Mouse (Mus musculus): ENCODE data around the gene Odf4.
A peak's percentile ranks its signal among the peaks of the same experiment; 100 is the strongest.
"Not testable (repeated sequence)": the region's sequence is repeated elsewhere in the genome, so short reads cannot be mapped to it uniquely, and the experiment has no call there.

Odf4 gene

DNA sequence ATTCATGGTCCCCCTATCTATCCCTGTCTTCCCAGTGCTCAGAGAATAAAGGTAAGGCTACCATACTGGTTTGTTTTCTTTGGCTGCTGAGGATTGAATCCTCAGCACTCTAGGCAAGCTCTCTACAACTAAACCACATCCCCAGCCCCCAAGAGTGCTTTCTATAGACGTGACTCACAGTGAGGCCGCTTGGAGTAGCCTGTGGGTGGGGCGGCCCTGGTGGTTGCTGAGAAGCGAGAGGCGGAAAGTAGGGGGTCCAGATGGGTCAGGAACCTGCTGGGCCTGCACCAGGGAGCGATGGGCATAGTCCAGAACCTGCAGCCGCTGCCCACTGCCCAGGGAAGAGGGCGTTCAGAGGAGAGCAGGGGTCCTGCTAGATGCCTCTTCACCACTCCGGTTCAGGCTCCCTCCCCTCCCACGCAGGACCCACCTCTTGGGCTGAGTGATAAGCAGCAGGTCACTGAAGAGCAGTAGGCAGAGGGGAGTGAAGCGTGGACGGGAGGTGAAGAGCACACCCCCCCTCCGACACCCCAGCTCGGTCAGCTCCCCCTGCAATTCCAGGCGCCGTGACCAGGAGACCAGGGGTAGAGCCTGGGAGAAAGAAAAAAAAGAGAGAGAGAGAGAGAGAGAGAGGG, 20.0 kb upstream of the Odf4 start:
- no peak for DNase-seq (ENCODE audit: low spot score)

DNA sequence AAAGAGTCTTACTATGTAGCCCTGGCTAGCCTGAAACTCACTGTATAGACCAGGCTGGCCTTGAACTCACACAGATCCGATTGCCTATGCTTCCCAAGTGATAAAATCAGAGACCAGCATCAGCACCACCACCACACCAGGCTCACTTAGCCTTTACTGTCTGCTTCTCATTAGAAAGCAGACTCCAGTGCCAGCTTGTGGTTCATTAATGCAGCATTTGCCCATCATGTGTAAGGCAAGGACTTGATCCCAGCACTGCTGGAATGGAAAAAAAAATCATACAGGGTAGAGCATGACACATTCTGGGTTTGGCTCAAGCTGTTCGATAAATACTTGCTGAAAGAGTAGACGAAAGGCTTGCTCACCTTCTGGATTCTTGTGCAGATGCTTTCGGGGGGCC, 19.1 kb upstream of the Odf4 start:
- no peak for DNase-seq (ENCODE audit: low spot score)

DNA sequence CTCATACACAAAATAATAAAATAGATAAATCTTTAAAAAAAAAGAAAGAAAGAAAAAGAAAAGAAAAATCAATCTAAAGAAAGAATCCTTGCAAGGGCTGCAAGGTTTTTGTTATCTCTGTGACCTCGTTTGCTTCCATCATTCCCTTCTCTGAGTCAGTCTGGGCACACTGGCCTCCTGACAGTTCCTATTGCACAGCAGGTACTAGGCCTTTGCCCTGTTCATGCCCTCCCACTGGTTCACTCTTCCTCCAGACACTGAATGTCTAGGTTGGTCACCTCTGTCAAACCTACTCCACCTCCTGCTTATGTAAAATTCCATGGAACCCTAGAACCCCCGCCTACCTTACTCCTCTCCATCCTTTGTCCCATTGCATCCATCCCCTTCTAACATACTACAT, 18.4 kb upstream of the Odf4 start:
- DNase-seq (ENCODE audit: low spot score) = no peak

DNA sequence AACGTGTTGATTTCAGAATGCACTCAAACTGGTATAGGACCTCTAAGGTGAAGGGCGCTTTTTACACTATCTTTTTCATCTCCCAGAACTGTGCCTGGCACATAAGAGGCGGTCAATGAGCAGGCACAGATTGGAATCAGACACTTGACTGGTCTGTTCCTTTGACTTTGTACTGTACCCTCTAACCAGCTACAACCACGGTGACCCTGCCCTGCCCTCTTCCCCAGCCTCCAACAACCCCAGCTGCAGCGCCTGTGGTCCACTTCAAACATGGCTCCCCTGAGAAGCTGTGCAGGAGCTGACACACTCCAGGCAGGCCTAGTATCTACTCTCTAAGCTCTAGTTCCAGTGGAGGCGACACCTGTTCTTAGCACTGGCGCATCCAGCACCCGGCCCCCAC, 15.8 kb upstream of the Odf4 start:
- no peak for DNase-seq (ENCODE audit: low spot score)

DNA sequence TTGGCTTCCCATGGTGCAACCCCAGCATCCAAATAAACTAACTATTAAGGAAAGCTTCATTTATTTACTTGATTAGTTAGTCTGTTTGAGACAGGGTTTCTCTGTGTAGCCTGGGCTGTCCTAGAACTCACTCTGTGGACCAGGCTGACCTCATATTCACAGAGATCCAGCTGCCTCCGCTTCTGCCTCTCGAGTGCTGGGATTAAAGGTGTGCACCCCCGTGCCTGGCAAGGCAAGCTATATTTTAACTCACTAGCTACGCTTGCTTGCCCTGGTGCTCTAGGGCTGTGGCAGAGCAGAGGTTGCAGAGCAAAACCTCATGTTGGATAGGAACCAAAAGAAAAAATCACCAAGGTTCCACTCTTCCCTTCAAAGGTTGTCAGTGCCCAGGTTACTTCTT, 13.6 kb upstream of the Odf4 start:
- DNase-seq (ENCODE audit: low spot score) = no peak

DNA sequence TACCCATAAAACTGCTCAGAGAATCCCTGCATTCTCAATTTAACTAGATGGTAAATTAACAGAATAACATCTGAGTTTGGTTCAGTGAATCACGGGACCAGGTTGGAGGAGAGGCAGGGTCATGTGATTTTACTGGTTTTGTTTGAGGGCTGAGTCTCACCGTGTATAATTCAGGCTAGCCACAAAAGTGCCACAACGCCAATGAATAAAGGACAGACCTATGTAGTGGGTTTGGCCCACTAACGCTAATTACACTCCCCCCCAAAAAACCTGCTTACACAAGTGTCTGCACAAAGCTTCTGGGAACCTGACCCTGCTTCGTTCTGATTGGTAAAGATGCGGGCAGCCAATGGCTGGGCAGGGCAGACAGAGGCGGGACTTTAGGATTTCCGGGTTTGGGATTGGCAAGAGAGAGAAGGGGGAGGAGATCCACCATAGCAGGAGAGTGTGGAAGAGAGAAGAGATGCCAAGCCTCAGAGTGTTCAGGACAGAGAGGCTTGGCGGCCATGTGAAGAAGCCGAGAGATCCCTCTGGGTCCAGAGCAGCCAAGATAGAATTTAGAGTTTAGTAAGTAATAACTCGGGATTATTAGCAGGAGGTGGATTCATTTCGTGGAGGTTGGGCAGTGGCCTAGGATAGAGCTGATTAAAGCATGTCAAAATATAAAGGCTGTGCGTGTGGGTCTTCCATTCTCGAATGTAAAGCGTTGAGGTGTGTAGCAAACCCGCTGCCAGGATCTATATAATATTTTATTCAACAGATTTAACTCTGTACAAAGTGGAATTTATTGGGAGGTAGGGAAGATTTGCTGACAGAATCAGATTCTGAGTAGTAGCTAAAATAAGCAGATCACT, 12.8 kb upstream of the Odf4 start:
- peak; percentile 86 for DNase-seq (ENCODE audit: low spot score)

DNA sequence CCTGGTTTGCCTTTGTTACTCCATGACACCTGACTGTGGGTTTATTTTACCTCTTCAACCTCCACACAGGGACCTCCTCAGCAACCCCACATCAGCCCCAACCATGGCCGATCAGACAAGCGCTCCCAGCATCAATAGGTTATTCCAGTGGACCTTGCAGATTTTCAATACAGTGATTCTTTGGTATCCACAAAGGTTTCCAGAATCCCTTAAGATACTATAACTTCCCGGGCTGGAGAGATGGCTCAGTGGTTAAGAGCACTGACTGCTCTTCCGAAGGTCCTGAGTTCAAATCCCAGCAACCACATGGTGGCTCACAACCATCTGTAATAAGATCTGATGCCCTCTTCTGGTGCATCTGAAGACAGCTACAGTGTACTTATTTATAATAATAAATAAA, 10.1 kb upstream of the Odf4 start:
- DNase-seq (ENCODE audit: low spot score) = not testable (repeated sequence)

DNA sequence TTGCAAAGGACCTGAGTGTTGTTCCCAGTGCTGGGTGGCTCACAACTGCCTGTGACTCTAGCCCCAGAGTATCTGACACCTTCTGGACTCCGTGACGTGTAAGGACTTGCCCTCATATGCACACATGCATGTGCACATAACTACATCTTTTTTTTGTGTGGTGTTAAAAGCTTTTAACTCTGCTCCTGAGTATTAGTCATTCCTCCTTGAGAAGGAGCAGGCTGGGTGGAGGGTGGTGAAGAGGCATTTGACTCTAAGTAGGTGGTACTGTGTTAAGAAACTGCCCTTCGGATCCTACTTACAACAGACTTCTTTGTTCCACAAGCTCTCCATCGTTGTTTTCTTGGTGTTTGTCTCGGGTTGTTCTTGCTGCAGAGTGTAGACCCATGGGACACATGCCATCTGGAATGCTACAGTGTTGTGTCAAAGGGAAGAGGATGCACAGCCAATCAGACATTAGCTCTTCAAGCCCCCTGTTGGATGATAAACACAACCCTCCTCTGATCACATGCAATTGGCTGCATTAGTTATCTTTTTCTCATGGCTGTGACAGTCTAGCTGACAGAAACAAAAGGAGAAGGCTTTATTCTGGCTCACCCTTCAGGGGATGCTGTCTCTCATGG, 7.1 kb upstream of the Odf4 start:
- no peak for DNase-seq (ENCODE audit: low spot score)

DNA sequence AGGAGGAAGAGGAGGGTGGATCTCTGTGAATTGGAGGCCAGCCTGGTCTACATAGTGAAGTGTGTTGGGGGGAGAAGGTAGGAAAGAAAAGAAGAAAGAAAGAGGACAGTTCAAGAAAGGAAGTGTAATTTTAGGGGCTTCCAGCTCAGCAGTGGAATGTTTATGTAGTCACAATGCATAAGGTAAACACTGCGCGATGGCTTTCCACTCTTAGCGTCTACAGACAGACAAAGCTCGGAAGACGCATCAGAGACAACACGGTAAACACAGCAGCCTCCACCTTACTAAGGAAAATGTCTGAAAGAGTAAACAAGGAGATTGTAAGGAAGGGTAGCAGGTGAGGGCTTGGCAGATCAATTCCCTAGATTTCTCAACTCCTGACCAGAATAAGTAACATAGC, 3.1 kb upstream of the Odf4 start:
- no peak for DNase-seq (ENCODE audit: low spot score)

DNA sequence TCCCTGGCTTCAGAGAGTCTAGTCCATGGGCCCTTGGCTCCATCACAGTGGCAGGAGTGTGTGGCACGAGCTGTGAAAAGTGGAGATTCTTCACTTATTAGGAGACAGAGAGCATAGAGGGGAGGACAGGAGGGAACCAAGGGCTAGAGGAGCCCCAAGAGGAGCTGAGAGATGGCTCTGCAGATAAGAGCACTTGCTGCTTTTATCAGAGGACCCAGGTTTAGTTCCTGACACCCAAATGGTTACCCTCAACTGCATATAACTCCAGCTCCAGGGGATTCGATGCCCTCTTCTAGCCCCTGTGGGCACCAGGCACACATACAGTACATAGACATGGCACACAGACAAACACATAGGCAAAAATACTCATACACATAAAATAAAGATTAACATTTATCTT, 2.1 kb downstream of the Odf4 start:
- DNase-seq (ENCODE audit: low spot score) = no peak

DNA sequence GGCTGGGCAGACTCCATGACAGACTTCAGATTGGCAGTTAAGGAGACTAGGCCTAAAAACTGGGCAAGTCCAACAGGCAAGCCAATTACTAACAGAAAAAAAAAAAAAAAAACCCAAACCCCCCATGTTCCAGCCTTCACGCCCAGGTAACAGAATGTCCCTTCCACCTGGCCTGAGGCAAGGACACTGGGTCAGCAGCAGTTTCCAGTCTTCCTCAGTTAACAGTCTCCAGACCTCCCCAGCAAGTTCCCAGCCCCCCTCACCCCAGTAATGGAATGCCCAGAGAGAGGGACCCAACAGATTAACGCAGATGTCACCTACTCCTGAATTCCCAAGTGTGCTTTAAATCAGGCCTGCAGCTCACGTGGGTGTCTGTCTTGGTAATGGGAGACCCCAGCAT, 3.7 kb downstream of the Odf4 start:
- DNase-seq (ENCODE audit: low spot score) = no peak

DNA sequence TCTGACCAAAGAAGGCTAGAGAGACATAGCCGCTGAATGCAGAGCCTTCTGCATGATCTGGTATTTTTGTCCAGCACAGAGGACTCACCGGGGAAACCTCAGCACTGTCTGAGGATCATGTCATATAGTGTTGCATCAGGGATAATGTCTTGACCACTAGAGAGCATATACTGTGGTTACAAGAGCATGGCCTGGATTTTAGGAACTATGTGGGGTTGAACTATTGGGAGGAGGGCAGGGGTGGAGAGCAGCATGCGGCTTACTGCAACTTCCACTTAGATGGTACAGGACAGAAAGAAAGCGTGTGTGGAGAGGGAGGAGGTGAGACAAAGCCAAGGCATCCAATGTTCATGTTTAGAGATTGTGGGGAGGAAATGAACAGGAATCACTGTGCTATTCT, 12.3 kb downstream of the Odf4 start:
- no peak for DNase-seq (ENCODE audit: low spot score)

DNA sequence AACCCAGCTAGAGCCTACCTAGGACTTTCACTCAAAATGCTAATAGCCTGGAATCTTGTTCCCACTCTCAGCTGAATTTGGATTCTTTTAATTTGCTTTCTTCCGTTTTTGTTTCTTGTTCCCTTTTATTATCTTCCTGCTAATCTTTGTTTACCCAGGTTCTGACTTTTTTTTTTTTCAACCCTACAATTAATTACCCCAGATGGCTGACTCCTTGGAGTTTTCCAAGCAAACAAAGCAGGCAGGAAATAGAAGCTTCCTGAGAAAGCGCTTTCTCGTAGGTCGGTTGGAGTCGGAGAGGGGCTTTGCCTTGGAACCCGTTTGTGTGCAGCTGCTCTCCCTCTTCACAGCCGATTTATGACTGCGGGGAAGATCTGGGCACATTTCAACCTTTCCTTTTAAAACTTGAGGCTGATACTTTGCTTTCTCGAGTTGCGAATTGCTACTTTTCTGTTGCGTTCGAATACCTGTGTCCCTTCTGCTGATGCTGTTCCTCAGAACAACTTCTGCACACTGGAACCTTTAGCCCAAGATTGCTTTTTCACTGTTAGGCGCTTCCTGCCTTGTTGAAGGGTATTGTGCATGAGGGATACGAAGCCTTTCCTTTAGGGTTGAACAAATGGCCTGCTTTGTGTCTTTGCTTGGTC, 15.2 kb downstream of the Odf4 start:
- DNase-seq (ENCODE audit: low spot score) = no peak

DNA sequence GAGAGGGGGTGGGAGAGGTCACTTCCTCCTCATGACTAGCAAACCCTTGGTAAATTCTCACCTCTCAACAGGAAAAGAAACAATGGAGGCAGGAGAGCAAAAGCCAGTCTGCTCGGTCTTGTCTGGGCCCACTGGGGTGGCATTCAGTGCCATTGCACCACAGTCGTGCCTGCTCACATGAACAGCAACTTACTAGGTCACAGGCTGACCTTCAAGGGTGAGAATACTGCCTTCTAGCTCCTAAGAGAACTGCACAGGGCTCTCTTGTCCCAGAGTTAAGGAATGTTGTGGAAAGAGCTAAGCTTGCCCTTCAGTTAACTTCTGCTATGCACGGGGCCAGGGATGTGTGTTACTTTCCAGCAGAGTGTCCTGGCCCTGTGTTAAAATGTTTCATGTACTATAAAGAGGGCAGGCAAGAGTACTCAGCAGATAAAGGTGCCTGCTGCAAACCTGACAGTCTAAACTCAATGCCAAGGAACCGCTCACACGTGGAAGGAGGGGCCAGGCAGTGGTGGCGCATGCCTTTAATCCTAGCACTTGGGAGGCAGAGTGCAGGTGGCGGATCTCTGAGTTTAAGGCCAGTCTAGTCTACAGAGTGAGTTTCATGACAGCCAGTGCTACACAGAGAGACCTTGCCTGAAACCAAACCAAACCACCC, 17.9 kb downstream of the Odf4 start:
- no peak for DNase-seq (ENCODE audit: low spot score)

DNA sequence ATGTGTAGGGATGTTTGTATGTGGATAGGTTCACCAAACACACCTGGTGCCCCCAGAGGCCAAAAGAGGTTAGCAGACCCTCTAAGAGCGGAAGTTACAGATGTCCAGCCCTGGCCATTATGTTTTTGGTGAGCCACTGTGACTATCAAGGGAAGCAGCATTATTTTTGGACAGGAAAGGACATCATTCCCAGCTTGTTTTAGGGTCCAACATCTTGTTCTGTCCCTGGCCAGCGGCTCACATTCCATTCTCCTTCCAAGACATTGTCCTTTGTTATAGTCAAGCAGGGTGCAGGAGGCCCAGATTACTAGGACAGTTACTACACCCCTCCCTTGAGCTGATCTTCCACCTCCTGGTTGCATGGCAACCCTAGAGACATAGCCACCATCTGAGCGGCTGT, 19.6 kb downstream of the Odf4 start:
- DNase-seq (ENCODE audit: low spot score) = no peak

DNA sequence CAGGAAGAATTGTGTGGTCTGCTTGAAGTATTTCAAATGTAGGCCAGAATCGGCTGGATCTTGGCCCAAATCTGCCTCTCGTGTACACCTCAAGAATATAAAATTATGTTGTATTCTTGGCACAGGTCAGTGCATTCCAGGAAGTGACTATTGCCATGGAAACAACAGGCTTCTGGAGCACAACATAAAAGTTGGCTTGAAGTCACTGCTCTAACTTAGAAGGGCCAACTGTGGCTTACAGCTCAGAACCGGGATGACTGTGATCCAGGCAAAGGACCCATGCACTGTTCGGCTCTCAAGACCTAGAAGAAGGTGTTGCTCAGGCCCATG, 20.5 kb downstream of the Odf4 start:
- no peak for DNase-seq (ENCODE audit: low spot score)

DNA sequence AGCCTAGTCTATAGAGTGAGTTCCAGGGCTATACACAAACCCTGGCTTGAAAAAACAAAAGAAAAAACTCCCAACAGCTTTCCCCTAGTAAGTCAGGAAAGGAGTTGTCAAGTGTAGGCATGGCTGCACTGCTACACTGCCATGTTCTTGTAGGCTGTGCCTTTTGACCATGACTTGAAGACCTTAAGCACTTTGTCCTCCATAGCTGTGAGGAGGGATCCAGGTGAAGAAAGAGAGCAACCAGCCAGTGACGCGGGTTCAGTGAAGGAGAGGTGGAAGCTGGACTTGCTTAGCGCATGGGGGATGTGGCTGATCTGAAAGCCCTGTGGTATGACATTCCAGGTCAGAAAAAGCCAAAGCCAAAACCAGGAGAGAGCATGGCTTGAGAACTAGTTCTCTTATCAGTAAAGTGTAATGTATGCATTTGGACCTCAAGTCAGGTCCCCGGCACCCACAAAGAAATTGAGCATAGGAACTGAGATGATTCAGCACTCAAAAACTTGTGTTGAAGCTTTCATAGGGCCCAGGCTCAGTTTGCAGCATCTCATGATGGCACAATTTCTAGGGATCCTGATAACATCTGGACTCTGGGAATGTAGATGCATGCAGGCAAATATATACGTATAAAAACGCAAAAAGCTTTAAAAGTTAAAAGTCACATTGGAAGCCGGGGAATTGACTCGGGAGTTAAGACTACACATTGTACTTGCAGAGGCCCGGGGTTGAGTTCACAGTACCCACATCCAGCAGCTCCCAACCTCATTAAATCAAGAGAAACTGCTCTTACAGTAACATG, 21.0 kb downstream of the Odf4 start:
- DNase-seq (ENCODE audit: low spot score) = no peak

DNA sequence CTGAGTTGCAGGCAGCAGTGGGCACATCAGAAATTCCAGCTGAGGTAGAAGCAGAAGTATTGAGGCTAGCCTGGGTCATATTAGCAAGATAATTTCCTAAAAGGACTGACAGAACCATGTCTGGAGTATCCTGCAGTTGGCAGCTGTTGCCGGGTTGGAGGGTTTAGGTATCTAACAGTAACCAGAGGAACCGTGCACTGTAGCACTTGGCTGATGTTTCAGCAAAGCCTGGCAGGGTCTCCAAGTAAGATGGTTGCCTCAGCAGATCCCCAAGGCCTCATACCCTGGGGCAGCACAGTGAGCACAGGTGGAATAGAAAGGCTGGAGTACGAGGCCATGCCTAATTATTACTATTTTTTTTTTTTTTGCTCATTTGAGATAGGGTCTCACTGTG, 21.7 kb downstream of the Odf4 start:
- DNase-seq (ENCODE audit: low spot score) = no peak

DNA sequence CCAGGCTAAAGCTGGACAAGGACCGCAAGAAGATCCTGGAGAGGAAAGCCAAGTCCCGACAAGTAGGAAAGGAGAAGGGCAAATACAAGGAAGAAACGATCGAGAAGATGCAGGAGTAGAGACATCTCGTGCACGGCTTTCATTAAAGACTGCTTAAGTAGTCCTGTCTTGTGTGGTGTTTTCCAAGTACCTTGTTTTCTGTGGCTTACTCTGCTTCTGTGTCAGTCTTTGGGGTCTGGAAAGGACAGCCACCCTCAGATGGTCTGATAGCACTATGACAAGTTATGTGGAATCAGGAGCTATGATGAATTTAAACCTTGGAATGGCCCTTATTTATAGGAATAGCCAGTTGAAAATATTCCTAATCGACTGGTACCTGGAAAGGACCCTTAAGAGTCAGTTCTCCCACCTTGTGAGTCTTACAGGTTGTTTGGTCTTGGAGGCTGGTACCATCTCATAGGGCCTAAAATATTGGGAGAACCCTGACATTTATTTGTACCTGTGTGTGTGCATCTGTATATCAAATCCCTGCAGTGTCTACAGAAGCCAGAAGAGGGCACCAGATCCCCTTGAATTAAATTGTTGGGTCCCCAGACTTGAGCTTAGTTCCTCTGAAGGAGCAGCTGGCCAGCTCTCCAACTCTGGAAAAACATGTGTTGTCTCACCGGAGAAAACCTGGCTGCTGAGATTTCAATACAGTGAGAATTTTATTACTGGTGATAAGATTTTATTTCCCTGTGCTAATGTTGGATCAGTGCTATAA, 22.3 kb downstream of the Odf4 start:
- no peak for DNase-seq (ENCODE audit: low spot score)

DNA sequence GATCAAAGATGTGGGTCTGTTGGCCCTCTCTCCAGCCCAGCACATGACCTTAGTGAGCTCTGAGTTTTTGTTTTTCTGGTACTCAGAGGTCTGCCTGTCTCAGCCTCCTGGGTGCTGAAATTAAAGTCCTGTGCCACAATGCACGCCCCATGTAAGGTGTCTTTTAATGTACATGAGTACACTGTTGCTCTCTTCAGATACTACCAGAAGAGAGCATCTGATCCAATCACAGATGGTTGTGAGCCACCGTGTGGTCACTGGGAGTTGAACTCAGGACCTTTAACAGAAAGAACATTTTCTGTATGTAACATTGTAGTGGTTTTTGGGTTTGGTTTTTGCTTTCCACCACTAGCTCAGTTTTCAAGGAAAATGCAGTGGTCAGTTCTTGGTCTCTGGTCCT, 23.1 kb downstream of the Odf4 start:
- no peak for DNase-seq (ENCODE audit: low spot score)

DNA sequence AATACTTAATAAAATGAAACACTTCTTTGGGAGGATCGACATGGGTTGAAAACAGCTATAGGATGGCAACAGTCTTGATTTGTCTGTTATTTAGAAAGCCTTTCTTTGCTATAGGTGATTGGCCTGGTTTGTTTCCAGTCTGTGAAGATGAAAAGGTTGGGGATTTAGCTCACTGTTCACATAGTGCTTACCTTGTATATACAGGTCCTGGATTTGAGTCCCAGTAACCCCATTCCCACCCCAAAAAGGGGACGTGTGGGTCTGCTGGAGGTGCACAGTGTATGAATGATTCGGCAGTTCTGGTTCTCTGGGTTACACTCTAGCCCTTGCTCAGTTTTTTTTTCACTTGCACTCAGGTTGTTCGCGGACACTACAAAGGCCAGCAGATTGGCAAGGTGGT, 24.1 kb downstream of the Odf4 start:
- no peak for DNase-seq (ENCODE audit: low spot score)

All from testis, postnatal 14 days (tissue).